ENCODE assay signal across 19 mouse cellular contexts in genomic region chr17:73055611-73056010, GRCm38 (mm10).
"Had no signal": no experiment of that assay in that cellular context is flagged by ENCODE, and none has a peak within 500 bp of the region (broad histone marks: within the 10 kb centered on the region; RNA-seq: fewer than 3 reads in every experiment).

No protein-coding gene starts in this region.

- H3K27me3 ChIP-seq: intestine, embryonic 15.5 days; limb, embryonic 12.5 days; limb, embryonic 15.5 days had no signal

- H3K27ac ChIP-seq: limb, embryonic 12.5 days; limb, embryonic 15.5 days; liver, embryonic 14.5 days had no signal

- ATAC-seq: intestine, embryonic 15.5 days; liver, postnatal 0 days had no signal

- DNase-seq: kidney, adult 11 months; kidney, adult 9 months; kidney, postnatal 10 days; kidney, postnatal 4 days; left cerebral cortex, postnatal 4 days; liver, postnatal 0 days; lung, embryonic 14.5 days; lung, postnatal 10 days; lung, postnatal 4 days; midbrain, embryonic 14.5 days; right cerebral cortex, postnatal 25 days; spleen, adult 18-20 months; thymus, adult 18-20 months had no signal

- H3K36me3 ChIP-seq: intestine, embryonic 15.5 days; limb, embryonic 12.5 days; limb, embryonic 15.5 days had no signal

- H3K9ac ChIP-seq: intestine, embryonic 15.5 days; limb, embryonic 12.5 days; limb, embryonic 15.5 days; liver, embryonic 14.5 days; liver, postnatal 0 days; lung, embryonic 14.5 days had no signal

- H3K4me3 ChIP-seq: intestine, embryonic 15.5 days; limb, embryonic 12.5 days; limb, embryonic 15.5 days had no signal

- H3K4me2 ChIP-seq: intestine, embryonic 15.5 days; limb, embryonic 12.5 days; limb, embryonic 15.5 days; liver, embryonic 11.5 days; lung, embryonic 14.5 days; midbrain, embryonic 11.5 days had no signal

- H3K9me3 ChIP-seq: intestine, embryonic 15.5 days; limb, embryonic 12.5 days; limb, embryonic 15.5 days had no signal
